23 mouse cellular contexts compared by ENCODE assay signal in genomic region chr13:42341871-42342532, GRCm38 (mm10). TPM values are rescaled to one million over a fixed set of nuclear protein-coding genes. Genes with fewer than 3 reads are reported as not detected.
DNase-seq lines count a peak whose midpoint lies in the region; ATAC-seq and TF ChIP-seq lines count a peak whose summit lies in the region.
"Had no signal": no experiment of that assay in that cellular context is flagged by ENCODE, and none has a peak within 500 bp of the region (broad histone marks: within the 10 kb centered on the region; RNA-seq: fewer than 3 reads in every experiment).

No protein-coding gene starts in this region.

- TF ChIP-seq POLR2A in heart, adult 2 months (IDR thresholded peaks at IDR 0.05; ENCODE audit: insufficient read depth, low read depth, low read length), result no peak

- TF ChIP-seq EP300 in heart, adult 2 months (IDR thresholded peaks at IDR 0.05; ENCODE audit: insufficient read depth, low read depth, low read length), result no peak

- ATAC-seq in kidney, embryonic 15.5 days (replicated peaks; ENCODE audit: low FRiP score), result no peak
- no peak for ATAC-seq in forebrain, embryonic 14.5 days
- ATAC-seq: activated CD4-positive, CD25-positive, alpha-beta regulatory T cell, adult 4 months; lung, postnatal 0 days had no signal

- WGBS in kidney, embryonic 15.5 days, result 59% methylated on average over 2 of the region's 2 CpGs
- WGBS in forebrain, embryonic 14.5 days, result 87% methylated on average over 2 of the region's 2 CpGs
- 74% methylated on average over 2 of the region's 2 CpGs for WGBS in heart, adult 2 months

- H3K79me2 ChIP-seq in heart, adult 2 months (replicated peaks; ENCODE audit: control insufficient read depth, insufficient read depth, low read length), result no peaks in the 10 kb centered on the region

- no peak overlapping the region for H3K4me2 ChIP-seq in kidney, embryonic 15.5 days
- H3K4me2 ChIP-seq in forebrain, embryonic 14.5 days (ENCODE audit: low read length), result no peak overlapping the region
- H3K4me2 ChIP-seq: embryonic facial prominence, embryonic 13.5 days; forebrain, embryonic 12.5 days; hindbrain, embryonic 14.5 days; midbrain, embryonic 11.5 days; neural tube, embryonic 15.5 days had no signal

- no peak overlapping the region for H3K27ac ChIP-seq in kidney, embryonic 15.5 days
- no peak overlapping the region for H3K27ac ChIP-seq in forebrain, embryonic 14.5 days (ENCODE audit: low read depth, low read length)
- H3K27ac ChIP-seq in heart, adult 2 months, result no peak overlapping the region
- H3K27ac ChIP-seq: embryonic facial prominence, embryonic 13.5 days; forebrain, embryonic 12.5 days; gastrocnemius, adult 2 months; heart, embryonic 10.5 days; hindbrain, embryonic 14.5 days; neural tube, embryonic 15.5 days had no signal

- peaks cover 13% of the 10 kb centered on the region; the same call in 1 of the 2 replicates for H3K4me1 ChIP-seq in kidney, embryonic 15.5 days
- H3K4me1 ChIP-seq in forebrain, embryonic 14.5 days (ENCODE audit: control insufficient read depth, insufficient read depth, low read length), result no peaks in the 10 kb centered on the region
- H3K4me1 ChIP-seq in heart, adult 2 months (ENCODE audit: control insufficient read depth, insufficient read depth, low read length), result no peaks in the 10 kb centered on the region; the same call in 1 of the 2 replicates
- H3K4me1 ChIP-seq: embryonic facial prominence, embryonic 13.5 days; forebrain, embryonic 12.5 days; heart, embryonic 10.5 days; neural tube, embryonic 15.5 days had no signal

- TF ChIP-seq CTCF in heart, adult 2 months (IDR thresholded peaks at IDR 0.05), result no peak

- H3K27me3 ChIP-seq in kidney, embryonic 15.5 days, result no peaks in the 10 kb centered on the region
- H3K27me3 ChIP-seq in forebrain, embryonic 14.5 days (replicated peaks; ENCODE audit: control insufficient read depth, insufficient read depth, low read length), result no peaks in the 10 kb centered on the region
- H3K27me3 ChIP-seq in heart, adult 2 months (ENCODE audit: control insufficient read depth, insufficient read depth, low read length), result no peaks in the 10 kb centered on the region
- H3K27me3 ChIP-seq: embryonic facial prominence, embryonic 13.5 days; forebrain, embryonic 12.5 days; neural tube, embryonic 15.5 days had no signal

- intact Hi-C loops in heart, adult 2 months (cut with DNase I), result no loop called here

- H3K36me3 ChIP-seq in kidney, embryonic 15.5 days, result no peaks in the 10 kb centered on the region
- H3K36me3 ChIP-seq in forebrain, embryonic 14.5 days (ENCODE audit: control insufficient read depth, insufficient read depth, low read length), result no peaks in the 10 kb centered on the region
- no peaks in the 10 kb centered on the region for H3K36me3 ChIP-seq in heart, adult 2 months (ENCODE audit: control insufficient read depth, insufficient read depth, low read length)
- H3K36me3 ChIP-seq: embryonic facial prominence, embryonic 13.5 days; forebrain, embryonic 12.5 days; heart, embryonic 10.5 days; neural tube, embryonic 15.5 days had no signal

- no peak overlapping the region for H3K9ac ChIP-seq in kidney, embryonic 15.5 days
- H3K9ac ChIP-seq in forebrain, embryonic 14.5 days (ENCODE audit: low read length), result no peak overlapping the region
- no peak overlapping the region for H3K9ac ChIP-seq in heart, adult 2 months (ENCODE audit: low read depth, low read length)
- H3K9ac ChIP-seq: embryonic facial prominence, embryonic 13.5 days; forebrain, embryonic 12.5 days; hindbrain, embryonic 14.5 days; neural tube, embryonic 15.5 days had no signal

- peak; percentile 35 for DNase-seq in kidney, adult 11 months
- peak; percentile 47 to 62 for DNase-seq in kidney, adult 8-10 months
- peak; percentile 60 to 71 for DNase-seq in kidney, postnatal 25 days
- peak; percentile 11 for DNase-seq in yolk sac, embryonic 10.5 days (ENCODE audit: low spot score)
- DNase-seq in forebrain, embryonic 14.5 days (ENCODE audit: low spot score), result no peak
- DNase-seq in heart, adult 2 months, result no peak
- DNase-seq: adrenal gland, adult 8-10 months; cerebellum, adult 2 months; cerebellum, postnatal 25 days; gastrocnemius, adult 2 months; heart, postnatal 4 days; layer of hippocampus, adult 9-11 months; thymus, postnatal 25 days had no signal

- H3K9me3 ChIP-seq in kidney, embryonic 15.5 days (replicated peaks), result no peaks in the 10 kb centered on the region
- no peaks in the 10 kb centered on the region for H3K9me3 ChIP-seq in forebrain, embryonic 14.5 days (replicated peaks; ENCODE audit: control insufficient read depth, low read length)
- H3K9me3 ChIP-seq: embryonic facial prominence, embryonic 13.5 days; forebrain, embryonic 12.5 days; heart, embryonic 10.5 days; neural tube, embryonic 15.5 days had no signal

- H3K4me3 ChIP-seq in kidney, embryonic 15.5 days (replicated peaks), result no peak overlapping the region
- H3K4me3 ChIP-seq in forebrain, embryonic 14.5 days (ENCODE audit: low read depth, low read length), result no peak overlapping the region
- no peak overlapping the region for H3K4me3 ChIP-seq in heart, adult 2 months
- H3K4me3 ChIP-seq: embryonic facial prominence, embryonic 13.5 days; erythroblast, embryonic 14.5 days; forebrain, embryonic 12.5 days; gastrocnemius, adult 2 months; heart, embryonic 10.5 days; neural tube, embryonic 15.5 days had no signal

RNA-seq across cellular contexts. Expression of gene Edn1, which starts 40.7 kb away (rescaled TPM):
- 2.4 and 2.6 TPM in 2 replicates for polyA plus RNA-seq in kidney, embryonic 15.5 days (2015; fragmentation: Nextera tagmentation; extraction: Ambion mirVana)
- polyA plus RNA-seq in forebrain, embryonic 14.5 days (2014; fragmentation: Nextera tagmentation; extraction: Ambion mirVana), result 0.98 and 1.1 TPM in 2 replicates
- total RNA-seq in heart, adult 2 months (2021), result 1 to 10 TPM; 3.0 to 3.2 TPM
- polyA plus RNA-seq in heart, adult 2 months (2012; rRNA removed), result 2.2 and 4.4 TPM in 2 replicates
- polyA plus RNA-seq: activated CD4-positive, CD25-positive, alpha-beta regulatory T cell, adult 4 months; erythroblast, embryonic 14.5 days had no signal

Comparison
In these comparisons a context has a peak if more than half of its experiments do, and no peak if none do; other contexts are left out.
1. DNase-seq: peak in kidney, adult 11 months (single experiment), kidney, adult 8-10 months (2 of 2), kidney, postnatal 25 days (2 of 2) and yolk sac, embryonic 10.5 days (single experiment); none in forebrain, embryonic 14.5 days (single experiment) and heart, adult 2 months (0 of 2).